Mouse (Mus musculus): ENCODE results near the gene Flt1.
"Not testable (repeated sequence)": the region's sequence is repeated elsewhere in the genome, so short reads cannot be mapped to it uniquely, and the experiment has no call there.

Gene Flt1

DNA sequence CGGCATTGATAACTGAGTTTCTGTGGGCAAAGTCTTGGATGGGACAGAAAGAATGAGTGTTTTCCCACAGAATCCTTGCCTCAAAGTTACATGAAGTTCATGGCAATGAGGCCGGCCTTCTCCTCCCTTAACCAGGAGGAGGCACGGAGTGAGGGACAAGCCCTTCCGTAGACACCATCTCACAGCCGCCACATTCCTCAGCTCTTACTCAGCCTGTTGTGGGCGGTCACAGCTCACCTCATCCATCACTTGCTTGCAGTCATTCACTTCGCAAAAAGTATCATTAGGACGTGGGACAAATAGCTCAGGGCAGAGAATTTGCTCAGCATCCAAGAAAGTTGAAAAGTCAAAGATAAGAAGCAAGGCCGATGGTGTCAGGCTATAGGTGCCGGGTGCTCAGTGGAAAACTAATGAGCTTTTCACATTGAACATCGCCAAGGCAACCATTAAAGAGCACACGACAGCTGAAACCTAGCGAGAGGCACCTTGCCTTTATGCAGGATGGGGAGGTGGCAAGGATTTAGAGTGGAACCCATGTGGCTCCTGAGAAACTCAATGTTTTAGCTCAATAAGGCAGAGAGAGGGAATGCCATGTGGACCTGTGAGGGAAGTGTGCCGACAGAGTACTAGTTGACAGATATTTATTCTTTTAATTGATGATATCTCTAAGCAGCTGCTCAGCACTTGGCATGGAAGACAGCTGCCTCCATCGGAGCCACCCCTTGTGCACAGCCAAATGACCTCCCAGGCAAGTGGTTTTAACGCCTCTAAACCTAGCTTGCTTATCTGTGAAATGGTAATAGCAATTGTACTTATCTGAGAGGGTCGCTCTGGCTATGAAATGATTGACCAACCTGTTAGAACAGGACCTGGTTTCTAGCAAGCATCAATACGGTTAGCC is 124.1 kb downstream of the Flt1 start:
- DNase-seq, result no peak

DNA sequence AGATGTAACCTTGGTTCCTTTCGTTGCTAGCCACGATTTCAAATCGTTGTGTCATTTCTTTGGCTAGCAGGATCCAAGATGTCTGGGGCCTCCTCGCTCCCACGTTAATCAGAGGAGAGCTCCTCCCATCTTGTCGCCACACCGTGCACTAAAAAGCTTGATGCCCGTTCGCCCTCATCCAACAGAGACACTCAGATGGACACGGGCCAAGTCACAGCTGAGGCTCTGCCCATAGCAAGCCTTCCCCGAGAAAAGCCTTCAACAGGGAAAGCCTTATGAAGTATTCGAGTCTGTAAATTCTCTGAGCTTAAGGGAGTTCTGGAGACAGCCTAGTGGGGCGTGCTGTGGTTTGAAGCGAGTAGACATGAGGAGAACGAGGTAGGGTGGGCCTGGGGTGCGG is 128.0 kb downstream of the Flt1 start:
- DNase-seq, result no peak

GRCm38 (mm10) chr5:147589814-147590213 is 136.0 kb downstream of the Flt1 start:
- DNase-seq, result peak; percentile 12

DNA sequence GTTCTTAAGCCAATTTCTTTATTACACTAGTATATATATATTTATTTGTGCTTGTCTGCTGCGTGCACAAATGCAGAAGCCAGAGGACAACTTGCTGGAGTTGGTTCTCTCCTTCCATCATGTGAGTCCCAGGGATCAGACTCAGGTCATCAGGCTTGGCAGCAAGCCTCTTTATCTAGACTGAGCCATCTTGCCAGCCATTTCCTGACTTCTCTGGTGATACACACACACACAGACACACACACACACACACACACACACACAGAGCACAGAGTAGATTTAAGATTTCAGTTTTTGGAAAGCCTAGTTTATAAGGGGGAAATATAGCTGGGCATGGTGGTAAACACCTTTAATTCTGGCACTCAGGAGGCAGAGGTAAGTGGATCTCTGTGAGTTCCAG is 140.7 kb downstream of the Flt1 start:
- DNase-seq, result no peak

GRCm38 (mm10) chr5:147584648-147585047 is 141.2 kb downstream of the Flt1 start:
- DNase-seq, result no peak

DNA sequence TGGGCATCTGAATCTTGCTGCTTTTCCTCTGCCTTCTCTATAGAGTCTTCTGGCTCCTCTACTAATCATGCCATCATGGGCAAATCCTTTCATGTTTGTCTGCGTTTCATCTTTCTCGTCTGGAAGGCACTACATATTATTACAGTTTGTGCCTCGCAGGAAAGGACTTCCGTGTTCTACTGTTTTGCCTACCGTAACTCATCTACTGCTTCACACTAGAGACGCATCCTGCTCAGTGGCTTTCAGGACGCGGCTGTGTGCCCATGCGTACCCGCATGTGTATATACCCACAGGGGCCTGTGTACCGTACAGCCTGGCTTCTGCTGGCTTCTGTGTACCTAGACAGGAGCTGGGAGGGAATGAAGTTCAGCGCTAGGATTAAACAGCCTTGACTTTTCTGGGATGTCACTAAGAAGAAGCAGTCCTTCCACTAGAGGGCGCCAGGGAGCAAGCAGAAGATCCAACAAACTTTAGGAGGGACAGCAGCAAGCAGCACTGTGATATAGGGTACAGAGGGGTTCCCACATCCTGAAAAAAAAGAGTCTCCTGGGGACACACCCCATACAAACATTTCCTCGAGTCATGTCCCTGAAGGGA is 142.0 kb downstream of the Flt1 start:
- peak; percentile 50 for DNase-seq

DNA sequence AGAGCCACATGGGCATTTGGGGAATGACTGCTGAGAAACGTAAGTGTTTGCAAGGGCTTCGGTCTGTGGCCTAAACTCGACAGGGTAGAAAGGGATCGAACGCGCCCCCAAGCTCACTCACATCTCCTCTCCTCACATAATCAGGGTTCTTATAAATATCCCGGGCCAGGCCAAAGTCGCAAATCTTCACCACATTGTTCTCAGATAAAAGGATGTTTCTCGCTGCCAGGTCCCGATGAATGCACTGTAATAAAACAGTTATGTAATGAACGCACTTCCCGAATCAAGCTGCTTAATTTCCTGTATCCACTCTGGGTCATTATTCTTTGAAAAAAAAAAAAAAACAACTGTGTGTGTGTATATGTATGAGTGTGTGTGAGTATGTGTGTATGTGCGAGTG is 145.6 kb downstream of the Flt1 start:
- DNase-seq, result no peak

GRCm38 (mm10) chr5:147579691-147580090 is 146.1 kb downstream of the Flt1 start:
- no peak for DNase-seq

DNA sequence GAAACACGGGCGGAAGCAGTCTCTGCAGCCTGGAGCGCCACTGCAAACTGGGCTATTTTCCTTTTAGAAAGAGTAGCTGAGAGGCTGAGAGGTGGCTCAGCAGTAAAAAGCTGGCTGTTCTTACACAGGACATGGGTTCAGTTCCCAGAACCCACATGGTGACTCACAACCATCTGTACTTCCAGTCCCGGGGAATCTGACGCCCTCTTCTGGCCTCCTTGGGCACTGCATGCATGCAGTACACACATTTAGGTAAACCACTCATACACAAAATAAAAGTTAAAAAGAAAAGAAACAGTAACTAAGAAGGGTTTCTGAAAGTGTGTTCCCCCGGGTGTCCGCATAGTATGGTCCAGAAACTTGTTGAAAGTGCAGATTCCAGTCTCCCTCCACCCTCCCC is 146.7 kb downstream of the Flt1 start:
- no peak for DNase-seq

- no peak for DNase-seq
Measured at GRCm38 (mm10) chr5:147577003-147577402, 148.8 kb downstream of the Flt1 start.

DNA sequence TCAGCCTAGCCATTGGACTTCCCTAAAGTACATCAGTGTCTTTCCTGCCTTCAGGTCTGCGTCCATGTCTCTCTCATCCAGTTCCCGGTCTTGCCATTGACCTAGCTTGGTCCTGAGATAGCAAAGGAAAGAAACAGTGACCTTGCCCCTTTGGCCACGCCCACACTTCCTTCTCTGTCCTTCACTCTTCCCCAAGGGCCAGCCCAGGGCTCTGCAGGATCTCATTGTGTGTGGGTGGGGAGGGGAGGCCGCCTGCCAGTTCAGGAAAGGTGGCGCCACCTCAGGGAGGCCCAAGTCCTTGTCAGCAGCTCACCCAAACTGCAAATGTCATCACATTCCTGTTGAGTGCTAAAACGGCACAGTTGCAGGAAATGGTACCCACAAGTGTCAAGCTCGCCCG is 151.3 kb downstream of the Flt1 start:
- no peak for DNase-seq

GRCm38 (mm10) chr5:147573555-147573954 is 152.3 kb downstream of the Flt1 start:
- DNase-seq, result no peak

- DNase-seq, result no peak
Measured at GRCm38 (mm10) chr5:147572695-147573094, 153.1 kb downstream of the Flt1 start.

DNA sequence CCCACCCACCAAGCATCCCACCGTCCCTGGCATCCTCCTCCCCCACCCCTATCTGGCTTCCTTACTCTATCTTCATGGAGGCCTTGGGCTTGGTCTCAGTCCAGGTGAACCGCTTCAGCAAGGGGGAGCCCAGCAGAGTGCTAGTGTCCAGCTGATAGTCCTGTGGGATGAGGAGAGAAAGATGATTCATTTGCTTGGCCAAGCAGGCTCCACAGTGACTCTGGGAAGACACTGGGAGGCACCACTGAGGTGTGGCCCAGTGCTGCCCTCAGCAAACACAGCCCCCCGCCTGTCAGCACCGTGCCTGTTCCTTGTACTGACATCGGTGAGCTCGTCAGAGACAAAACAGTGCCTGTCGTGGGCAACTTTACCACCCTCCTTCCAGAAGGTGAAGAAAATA is 159.5 kb downstream of the Flt1 start:
- no peak for DNase-seq

- peak; percentile 51 for DNase-seq
Measured at GRCm38 (mm10) chr5:147565444-147565843, 160.4 kb downstream of the Flt1 start.

- DNase-seq, result no peak
Measured at GRCm38 (mm10) chr5:147564140-147564590, 161.6 kb downstream of the Flt1 start.

DNA sequence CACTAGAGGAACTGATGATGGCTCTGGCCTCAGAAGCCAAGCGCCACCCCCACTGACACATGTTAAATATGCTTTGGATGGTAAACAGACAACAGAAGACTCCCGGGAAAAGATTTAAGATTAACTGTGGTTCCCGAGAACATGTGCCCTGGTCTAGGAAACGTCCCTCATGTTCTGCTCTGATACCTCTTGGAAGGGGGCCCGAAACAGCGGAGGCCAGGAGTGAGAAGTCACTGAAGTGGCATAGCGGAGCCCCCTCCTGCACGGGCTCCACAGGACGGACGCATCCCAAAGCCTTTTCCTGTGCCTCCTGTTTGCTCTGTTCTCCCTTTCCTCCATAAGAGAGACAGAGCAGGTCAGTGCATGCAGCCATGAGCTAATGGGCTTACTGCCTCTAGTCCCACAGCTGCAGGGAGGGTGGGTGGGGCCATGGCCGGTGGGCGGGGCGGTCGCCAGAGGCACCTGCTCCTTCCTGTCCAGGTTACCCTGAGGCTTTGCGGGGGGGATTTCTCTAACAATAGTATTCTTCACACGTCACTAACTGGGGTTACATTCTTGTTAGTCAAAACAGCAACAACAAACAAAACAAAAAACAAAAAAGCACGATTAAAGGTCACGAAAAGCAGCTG is 162.2 kb downstream of the Flt1 start:
- DNase-seq, result no peak

GRCm38 (mm10) chr5:147557641-147558040 is 168.2 kb downstream of the Flt1 start:
- not testable (repeated sequence) for DNase-seq

GRCm38 (mm10) chr5:147551879-147552627 is 173.8 kb downstream of the Flt1 start:
- DNase-seq, result no peak

DNA sequence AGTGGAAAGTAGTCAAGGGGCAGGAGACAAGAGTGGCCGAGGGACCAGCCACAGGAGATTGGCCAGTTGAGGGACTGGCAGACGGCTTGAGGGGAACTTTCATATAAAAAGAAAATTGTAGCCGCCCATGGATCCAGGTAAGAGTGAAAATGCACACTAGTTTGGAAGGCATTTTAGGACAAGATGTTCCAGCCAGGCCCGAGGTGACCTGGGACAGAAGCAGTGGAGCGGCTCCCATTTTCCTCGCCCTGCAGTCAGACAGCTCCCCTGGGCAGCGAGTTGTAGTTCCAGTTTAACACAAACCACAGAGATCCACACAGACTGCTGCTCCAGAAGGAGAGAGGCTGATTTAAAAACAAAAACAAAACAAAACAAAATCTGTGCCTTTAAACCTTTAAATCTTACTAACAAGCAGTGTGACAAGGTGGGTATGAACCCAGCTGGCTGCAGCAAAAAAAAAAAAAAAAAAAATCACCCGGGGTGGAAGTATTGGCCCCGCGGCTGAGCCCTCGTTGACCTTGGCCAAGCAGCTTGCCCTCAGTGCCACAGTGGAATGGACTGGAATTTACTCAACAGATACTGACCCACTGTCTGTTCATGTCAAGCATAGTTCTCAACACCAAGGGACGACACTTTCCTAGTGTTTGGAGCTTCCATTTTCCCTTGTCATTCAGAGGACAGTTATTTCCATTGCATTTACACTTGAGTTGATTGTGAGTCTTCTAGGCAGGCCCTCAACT is 176.6 kb downstream of the Flt1 start:
- no peak for DNase-seq

GRCm38 (mm10) chr5:147545731-147546241 is 180.0 kb downstream of the Flt1 start:
- DNase-seq, result no peak

DNA sequence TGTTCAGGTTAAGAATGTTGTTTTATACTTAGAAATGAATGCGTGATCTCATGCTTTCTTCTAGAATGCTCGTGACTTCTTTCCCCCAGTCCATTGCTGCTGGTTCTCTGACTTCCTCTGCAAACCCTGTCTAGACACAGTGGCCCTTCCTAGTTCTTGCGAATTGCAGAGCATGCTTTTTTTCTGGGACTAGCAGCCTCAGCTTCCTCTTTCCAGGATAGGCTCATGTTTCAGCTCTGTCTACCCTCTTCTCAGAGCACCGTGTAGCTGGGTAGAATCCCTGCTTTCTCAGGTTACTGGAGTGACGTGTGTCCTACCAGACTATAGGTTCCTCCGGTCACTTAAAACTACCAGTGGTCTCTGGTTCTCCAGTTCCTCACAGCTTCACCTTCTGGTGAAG is 183.5 kb downstream of the Flt1 start:
- no peak for DNase-seq

Measured in right cerebral cortex, postnatal 25 days (tissue).